Mouse (Mus musculus) urinary bladder, postnatal 10 days (tissue): ENCODE results near the gene Slc2a9.
A peak's percentile ranks its signal among the peaks of the same experiment; 100 is the strongest.

Source experiments
- DNase-seq: peaks from one replicate; pipeline ENCODE4 v3.0.0; 2022; ENCODE audit warnings: low spot score

The Slc2a9 gene

GRCm38 (mm10) chr5:38469891-38470578 lies 32.9 kb downstream of the Slc2a9 start:
- peak; percentile 45 for DNase-seq

DNA sequence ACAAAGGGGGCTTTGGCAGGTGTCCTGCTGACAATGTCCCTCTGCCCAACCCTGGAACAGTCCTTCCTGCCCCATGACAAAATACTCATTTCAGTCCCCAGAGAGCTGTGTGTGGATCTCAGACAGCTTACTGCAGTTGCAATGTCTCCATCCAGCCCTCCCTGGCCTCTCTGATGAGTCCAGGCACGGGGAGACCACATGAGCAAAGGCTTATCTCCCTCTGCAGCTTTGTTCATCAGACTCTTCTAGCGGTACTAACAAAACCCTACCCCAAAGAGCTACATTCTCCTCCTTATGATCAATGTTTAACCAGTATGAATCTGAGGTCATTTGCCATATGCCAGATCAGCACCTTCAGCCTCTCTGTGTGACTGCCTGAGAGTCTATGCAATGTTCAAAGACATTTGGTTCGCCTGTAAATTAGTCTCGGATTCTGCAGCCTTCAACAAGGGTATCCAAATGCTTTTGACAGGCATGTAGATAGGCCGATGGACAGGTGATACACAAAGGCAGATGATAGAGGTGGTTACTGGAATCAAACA lies 36.3 kb downstream of the Slc2a9 start:
- DNase-seq = no peak

DNA sequence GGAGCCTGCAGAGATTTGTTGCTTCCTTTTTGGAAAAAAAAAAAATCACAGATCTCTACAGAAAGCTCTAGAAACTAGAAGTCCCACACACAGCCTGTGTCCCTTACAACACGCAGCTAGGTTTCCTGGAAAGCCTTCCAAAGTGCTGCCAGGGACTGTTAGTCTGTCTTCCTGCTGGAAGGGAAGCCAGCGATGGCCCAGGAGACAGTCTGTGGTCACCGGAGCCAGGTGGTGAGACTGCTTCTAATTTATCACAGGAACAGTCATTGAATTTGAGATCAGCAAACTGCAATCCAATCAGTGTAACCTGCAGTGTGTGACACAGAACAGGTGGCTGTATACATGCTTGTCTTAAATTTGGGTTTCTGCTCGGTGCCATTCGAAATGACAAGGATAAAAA lies 41.7 kb downstream of the Slc2a9 start:
- DNase-seq = no peak

DNA sequence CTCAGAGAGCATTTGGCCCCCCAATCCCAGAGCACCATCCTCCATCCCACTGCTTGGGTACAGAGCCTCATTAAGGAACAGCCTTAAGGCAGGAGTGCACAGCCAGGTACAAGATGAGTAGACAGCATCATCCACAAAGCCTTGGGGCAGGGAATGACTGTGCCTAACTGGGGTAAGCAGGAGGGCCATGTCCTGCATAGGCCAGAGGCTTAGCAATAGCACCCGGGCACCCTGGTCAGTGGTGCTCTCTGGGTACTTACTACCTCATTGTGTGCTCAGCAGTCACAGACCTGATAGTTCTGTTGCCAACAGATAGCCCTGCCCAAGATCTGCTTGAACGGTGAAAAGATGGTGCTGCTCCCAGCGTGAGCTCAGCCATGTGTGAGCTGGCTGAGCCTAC lies 52.0 kb downstream of the Slc2a9 start:
- DNase-seq = no peak

GRCm38 (mm10) chr5:38449607-38450006 lies 53.3 kb downstream of the Slc2a9 start:
- DNase-seq = no peak

GRCm38 (mm10) chr5:38448121-38448520 lies 54.8 kb downstream of the Slc2a9 start:
- no peak for DNase-seq

DNA sequence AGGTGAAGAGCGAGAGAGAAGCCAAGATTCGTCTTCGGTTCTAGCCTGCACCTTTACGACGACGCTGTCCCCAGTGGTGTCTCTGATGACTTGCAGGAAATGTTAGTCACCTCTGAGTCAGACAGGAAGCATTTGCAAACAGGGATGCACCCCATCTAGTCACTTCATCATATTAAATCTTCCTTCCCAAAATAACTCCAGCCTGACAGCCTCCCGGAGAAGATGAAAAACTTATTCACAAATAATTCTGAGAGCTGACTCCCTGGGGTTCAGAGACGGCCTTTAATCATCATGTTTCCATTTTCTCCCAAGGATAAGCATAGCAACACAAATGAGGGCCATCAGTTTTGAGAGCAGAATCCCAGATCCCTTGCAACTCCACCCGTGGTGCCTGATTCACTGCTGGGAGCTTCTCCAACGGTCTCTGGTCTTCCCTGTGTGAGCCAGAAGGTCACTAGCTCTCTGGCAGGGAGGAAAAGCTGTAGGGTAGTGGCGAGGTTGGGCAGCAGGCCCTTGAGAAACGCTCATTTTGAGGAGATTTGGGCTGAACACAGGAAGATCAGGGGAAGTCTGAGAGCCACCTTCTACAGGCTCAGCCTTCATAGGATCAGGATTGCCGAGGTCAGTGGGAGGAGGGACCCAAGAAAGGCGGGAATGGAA lies 56.5 kb downstream of the Slc2a9 start:
- DNase-seq = no peak

DNA sequence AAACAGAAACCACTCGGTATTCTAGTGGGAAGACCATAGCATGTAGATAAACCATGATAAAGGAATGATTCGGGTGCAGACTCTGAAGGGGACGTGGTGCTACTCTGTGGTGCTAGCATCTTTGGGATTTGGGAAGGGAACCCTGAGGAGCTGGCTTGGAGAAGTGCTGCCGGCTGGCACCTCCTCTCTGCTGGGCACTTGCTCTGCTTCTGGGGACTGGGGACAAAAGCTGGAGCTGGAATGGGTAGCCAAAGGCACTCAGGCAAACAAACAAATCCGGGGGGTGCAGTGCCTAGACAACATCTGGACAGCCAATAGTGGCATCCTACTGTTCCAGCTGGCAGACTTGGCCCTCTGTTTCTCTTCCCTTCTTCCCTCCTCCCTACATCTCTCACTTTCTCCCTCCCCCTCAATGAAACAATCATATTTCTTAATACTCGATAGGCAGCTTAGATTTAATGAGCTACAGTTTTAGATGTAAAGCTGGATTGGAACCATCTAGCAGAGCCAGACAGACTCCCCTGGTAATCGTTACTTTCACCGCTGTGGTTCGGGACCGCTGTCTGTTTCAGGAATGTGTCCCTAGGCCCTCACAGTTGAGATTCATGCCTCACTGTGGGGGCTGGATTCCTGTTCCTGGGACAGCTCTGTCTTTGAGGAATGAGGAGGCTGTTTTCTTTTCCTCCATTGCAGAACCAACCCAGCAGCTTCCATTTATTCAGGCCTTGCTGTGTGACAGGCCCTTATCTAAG lies 61.7 kb downstream of the Slc2a9 start:
- no peak for DNase-seq

GRCm38 (mm10) chr5:38440252-38441005 lies 62.5 kb downstream of the Slc2a9 start:
- DNase-seq = no peak

- no peak for DNase-seq
Observed at GRCm38 (mm10) chr5:38436681-38437080, 66.3 kb downstream of the Slc2a9 start.

DNA sequence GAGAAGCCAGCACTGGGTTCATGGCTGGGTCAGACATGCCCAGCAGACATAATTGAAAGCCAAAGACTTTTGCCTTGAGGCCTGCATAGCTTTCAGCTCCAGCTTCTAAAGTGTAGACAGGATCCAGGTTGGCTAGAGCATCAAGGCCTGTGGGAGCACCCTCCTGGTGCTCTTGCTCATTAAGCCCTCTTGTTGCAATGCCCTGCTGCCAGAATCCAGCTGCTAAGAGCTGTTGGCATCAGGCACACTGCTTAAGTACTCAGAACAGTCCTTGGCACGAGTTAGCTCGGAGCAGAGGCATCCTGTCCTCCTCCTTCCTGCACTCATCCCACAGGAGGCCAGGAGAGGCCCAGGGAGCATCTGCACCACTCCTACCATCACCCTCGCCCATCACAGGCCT lies 68.1 kb downstream of the Slc2a9 start:
- no peak for DNase-seq

DNA sequence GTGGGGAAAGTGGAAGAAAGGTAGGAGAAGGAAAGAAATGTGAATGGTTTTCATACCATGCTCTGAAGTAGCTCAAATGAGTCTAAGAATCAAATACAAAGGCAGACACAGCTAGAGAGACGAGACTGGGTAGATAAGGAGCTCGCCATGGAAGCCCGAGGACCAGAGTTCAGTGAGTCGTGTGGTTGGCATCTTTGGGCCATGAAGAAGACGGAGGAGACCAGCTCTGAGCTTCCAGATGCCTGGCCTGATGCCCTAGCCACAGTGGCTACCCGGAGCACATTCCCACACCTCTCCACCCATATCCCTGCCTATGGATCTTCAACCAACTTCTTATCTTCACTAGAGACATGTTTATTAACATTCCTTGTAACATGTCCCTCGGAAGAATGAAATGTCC lies 71.7 kb downstream of the Slc2a9 start:
- no peak for DNase-seq

DNA sequence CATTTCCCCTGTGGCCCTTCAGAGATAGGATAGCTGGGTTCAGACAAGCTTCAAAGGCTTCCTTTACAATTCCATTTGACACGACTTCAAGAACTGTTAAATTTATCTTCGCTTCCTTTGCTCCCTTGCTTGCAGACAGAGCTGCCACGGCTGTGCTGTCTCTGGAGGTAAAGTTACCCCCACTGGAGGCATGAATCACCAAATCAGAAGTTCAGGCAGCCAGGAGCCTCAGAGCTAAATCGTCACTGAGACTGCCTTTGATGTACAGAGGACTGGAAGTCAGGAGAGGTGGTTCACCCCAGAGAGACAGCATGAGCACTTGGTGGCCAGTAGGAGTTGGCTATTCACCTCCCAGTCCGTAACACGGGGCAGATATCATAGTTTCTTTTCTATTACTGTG lies 73.8 kb downstream of the Slc2a9 start:
- no peak for DNase-seq

DNA sequence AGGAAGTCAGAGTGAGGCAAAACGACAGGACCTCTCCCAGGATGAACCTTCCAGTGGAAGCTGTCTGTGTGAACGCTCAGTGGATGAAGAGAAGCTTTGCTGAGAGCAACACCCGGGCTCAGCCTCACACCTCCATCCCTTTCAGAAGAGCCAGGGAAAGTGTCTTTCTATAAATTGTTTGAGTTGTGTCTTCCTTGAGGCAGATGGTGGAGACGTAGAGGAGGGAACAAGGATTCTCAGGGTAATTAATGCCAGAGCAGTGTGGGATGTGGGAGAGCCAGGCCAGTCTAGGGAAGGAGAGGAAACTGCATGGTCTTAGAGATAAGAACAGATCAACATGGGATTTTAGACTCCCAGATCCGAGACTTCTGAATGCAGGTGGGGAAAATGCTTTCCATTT lies 75.2 kb downstream of the Slc2a9 start:
- no peak for DNase-seq

- no peak for DNase-seq
Observed at GRCm38 (mm10) chr5:38425569-38425968, 77.4 kb downstream of the Slc2a9 start.

DNA sequence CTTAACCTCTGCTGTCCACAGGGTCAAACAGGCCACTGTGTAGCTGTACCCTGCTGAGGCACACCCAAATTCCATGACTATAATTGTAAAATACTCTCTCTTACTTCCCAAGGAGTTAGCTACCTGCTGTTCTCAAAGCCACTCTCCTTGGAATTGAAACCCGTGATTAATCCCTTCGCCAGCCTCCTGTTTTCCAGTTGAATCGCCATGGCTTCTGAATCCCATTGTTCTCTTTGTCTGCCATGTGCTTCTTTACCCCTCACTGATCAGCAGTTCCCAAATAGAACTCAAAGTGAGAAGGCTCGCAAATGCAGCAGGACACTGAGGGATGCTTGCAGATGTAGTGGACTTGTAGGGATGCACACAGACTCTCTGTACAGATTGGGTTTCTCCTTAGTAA lies 80.5 kb downstream of the Slc2a9 start:
- DNase-seq = no peak

DNA sequence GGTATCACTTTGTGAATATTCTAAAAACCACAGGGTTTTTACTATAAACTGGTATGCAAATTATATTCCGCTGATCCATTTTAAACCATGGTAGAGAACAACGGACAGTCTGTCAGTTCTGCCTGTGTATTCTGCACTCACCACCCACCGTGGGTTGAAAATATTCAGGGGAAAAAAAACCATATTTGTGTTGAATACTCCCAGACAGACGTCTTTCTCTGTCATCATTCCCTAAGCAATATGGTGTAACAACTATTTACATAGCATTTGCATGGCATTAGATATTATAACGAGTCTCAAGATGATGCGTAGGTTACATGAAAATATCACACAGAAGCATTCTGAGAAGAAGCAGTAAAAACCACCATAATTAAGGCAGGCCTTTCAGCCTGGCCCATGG lies 84.1 kb downstream of the Slc2a9 start:
- no peak for DNase-seq

DNA sequence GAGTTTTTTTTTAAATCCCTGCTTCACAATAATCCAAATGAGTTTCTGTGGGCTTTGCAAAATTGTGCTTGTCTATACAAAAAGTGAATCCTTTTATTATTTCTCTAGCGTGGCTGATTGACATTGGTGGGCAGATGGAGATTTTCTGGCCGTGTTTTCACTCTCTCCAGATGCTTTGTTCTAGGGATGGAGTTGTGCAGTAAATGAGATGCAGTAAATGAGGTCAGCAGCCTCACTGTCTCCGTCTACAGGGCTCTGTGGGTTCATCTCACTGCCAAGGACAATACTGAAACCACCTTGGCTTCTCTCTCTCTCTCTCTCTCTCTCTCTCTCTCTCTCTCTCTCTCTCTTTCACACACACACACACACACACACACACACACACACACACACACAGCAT lies 99.3 kb downstream of the Slc2a9 start:
- no peak for DNase-seq

DNA sequence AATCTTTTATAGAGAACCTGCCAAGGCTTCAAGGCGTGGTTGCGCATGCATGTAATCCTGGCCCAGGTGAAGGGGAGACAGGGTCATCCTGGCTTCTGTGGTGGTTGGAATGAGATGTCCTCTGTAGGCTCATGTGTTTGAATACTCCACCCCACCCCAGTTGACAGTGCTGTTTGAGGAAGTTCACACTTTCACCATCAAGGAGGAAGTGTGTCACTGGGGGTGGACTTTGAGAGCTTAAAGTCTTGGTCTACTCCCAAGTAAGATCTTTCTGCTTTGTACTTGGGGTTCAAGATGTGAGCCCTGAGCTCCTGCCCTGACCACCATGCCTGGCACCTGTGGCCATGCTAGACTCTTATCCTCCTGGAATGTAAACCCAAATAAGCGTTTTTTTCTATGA lies 100.7 kb downstream of the Slc2a9 start:
- DNase-seq = no peak

- DNase-seq = no peak
Observed at GRCm38 (mm10) chr5:38388857-38389256, 114.1 kb downstream of the Slc2a9 start.

GRCm38 (mm10) chr5:38388420-38388823 lies 114.5 kb downstream of the Slc2a9 start:
- no peak for DNase-seq

GRCm38 (mm10) chr5:38379970-38380369 lies 123.0 kb downstream of the Slc2a9 start:
- no peak for DNase-seq
